Mouse (Mus musculus) MEL (cell line): ENCODE results near the gene B4galnt3. TPM values are rescaled to one million over a fixed set of nuclear protein-coding genes. Genes with fewer than 3 reads are reported as not detected.

ENCODE experiments used
- DNase-seq: peaks from one replicate; pipeline ENCODE4 v3.0.0; 2011; ENCODE audit warnings: low read depth, low spot score
- H3K27ac ChIP-seq: 2 replicates; pipeline ENCODE4 v1.5.1; 2012; ENCODE audit warnings: low read depth, mild to moderate bottlenecking, control low read depth, low read length, moderate library complexity; ENCODE audit not compliant: control insufficient read depth
- H3K27me3 ChIP-seq, 2 experiments: fragments of 150-350 bp in 1 of 2; sonication (generic) in 1 of 2; 2 replicates each; pipeline ENCODE4 v1.6.1; 2012; ENCODE audit warnings: low read length in 2 of 2, mild to moderate bottlenecking in 2 of 2, improper control_type of control experiment in 1 of 2, moderate library complexity in 1 of 2; ENCODE audit not compliant: insufficient read depth in 2 of 2, control insufficient read depth in 1 of 2
- H3K36me3 ChIP-seq, 2 experiments: 2 replicates each; pipeline ENCODE4 v1.6.1; 2012 to 2014; ENCODE audit warnings: low read length in 2 of 2, improper control_type of control experiment in 1 of 2, inconsistent platforms in 1 of 2, mild to moderate bottlenecking in 1 of 2; ENCODE audit not compliant: insufficient read depth in 2 of 2, control insufficient read depth in 1 of 2
- H3K4me1 ChIP-seq, 2 experiments: fragments of 150-350 bp in 1 of 2; sonication (generic) in 1 of 2; 2 replicates each; pipeline ENCODE4 v1.6.1; 2012; ENCODE audit warnings: low read length in 2 of 2, improper control_type of control experiment in 1 of 2, mild to moderate bottlenecking in 1 of 2; ENCODE audit not compliant: insufficient read depth in 2 of 2, control insufficient read depth in 1 of 2
- H3K4me3 ChIP-seq, 2 experiments: fragments of 150-350 bp in 1 of 2; sonication (generic) in 1 of 2; 2 replicates each; pipeline ENCODE4 v1.5.1; 2012; ENCODE audit warnings: low read depth in 2 of 2, low read length in 2 of 2, mild to moderate bottlenecking in 2 of 2, moderate library complexity in 2 of 2, control low read depth in 1 of 2, improper control_type of control experiment in 1 of 2; ENCODE audit not compliant: control insufficient read depth in 1 of 2, insufficient read depth in 1 of 2
- H3K79me2 ChIP-seq: 2 replicates; pipeline ENCODE4 v1.6.1; 2012; ENCODE audit warnings: mild to moderate bottlenecking, low read length, moderate library complexity; ENCODE audit not compliant: control insufficient read depth, poor library complexity, insufficient read depth
- H3K9ac ChIP-seq: 2 replicates; pipeline ENCODE4 v1.6.1; 2012; ENCODE audit warnings: low read depth, mild to moderate bottlenecking, control low read depth, low read length, moderate library complexity; ENCODE audit not compliant: control insufficient read depth, poor library complexity, severe bottlenecking
- H3K9me3 ChIP-seq: fragments of 150-350 bp; sonication (generic); replicated peaks from 2 replicates; pipeline ENCODE4 v1.6.1; 2012; ENCODE audit warnings: mild to moderate bottlenecking, low read length, improper control_type of control experiment, moderate library complexity; ENCODE audit not compliant: insufficient read depth
- CHD1 ChIP-seq: IDR thresholded peaks from 2 replicates; pipeline ENCODE4 v1.6.1; 2012; ENCODE audit warnings: low read depth, mild to moderate bottlenecking, inconsistent platforms, low read length, improper control_type of control experiment
- CHD2 ChIP-seq: IDR thresholded peaks from 2 replicates; pipeline ENCODE4 v1.6.1; 2011; ENCODE audit warnings: low read length, improper control_type of control experiment
- CTCF ChIP-seq, 3 experiments: IDR thresholded peaks in 2 of 3; conservative IDR thresholded peaks in 1 of 3; 2 replicates each; pipeline ENCODE4 v1.5.1; 2011 to 2012; ENCODE audit warnings: low read length in 3 of 3, low read depth in 2 of 3, mild to moderate bottlenecking in 2 of 3, improper control_type of control experiment in 1 of 3, inconsistent platforms in 1 of 3, mixed read lengths in 1 of 3, moderate library complexity in 1 of 3; ENCODE audit not compliant: control insufficient read depth in 1 of 3, insufficient read depth in 1 of 3, poor library complexity in 1 of 3, severe bottlenecking in 1 of 3
- E2F4 ChIP-seq: IDR thresholded peaks from 2 replicates; pipeline ENCODE4 v1.6.1; 2011; ENCODE audit warnings: low read depth, low read length, improper control_type of control experiment, borderline replicate concordance
- ETS1 ChIP-seq: IDR thresholded peaks from 2 replicates; pipeline ENCODE4 v1.6.1; 2012; ENCODE audit warnings: low read depth, mild to moderate bottlenecking, inconsistent platforms, low read length, improper control_type of control experiment, moderate library complexity
- GATA1 ChIP-seq: IDR thresholded peaks from 2 replicates; pipeline ENCODE4 v1.6.1; 2011; ENCODE audit warnings: low read depth, low read length, improper control_type of control experiment
- KAT2A ChIP-seq: conservative IDR thresholded peaks from 2 replicates; pipeline ENCODE4 v1.6.1; 2012; ENCODE audit warnings: low read depth, low read length, improper control_type of control experiment, inconsistent platforms
- MAZ ChIP-seq: IDR thresholded peaks from 2 replicates; pipeline ENCODE4 v1.6.1; 2012; ENCODE audit warnings: low read depth, mild to moderate bottlenecking, inconsistent platforms, low read length, improper control_type of control experiment
- MEF2A ChIP-seq: IDR thresholded peaks from 2 replicates; pipeline ENCODE4 v1.6.1; 2014; ENCODE audit warnings: low read depth, mild to moderate bottlenecking, inconsistent platforms, low read length, improper control_type of control experiment; ENCODE audit not compliant: poor library complexity, insufficient replicate concordance, severe bottlenecking; ENCODE audit errors: extremely low read depth
- MXI1 ChIP-seq: IDR thresholded peaks from 2 replicates; pipeline ENCODE4 v1.6.1; 2011; ENCODE audit warnings: mild to moderate bottlenecking, low read depth, low read length, improper control_type of control experiment
- MYC ChIP-seq: IDR thresholded peaks from 2 replicates; pipeline ENCODE4 v1.6.1; 2011; ENCODE audit warnings: low read depth, mild to moderate bottlenecking, low read length, improper control_type of control experiment, moderate library complexity
- NRF1 ChIP-seq: IDR thresholded peaks from 2 replicates; pipeline ENCODE4 v1.6.1; 2014; ENCODE audit warnings: low read depth, mild to moderate bottlenecking, inconsistent platforms, low read length, improper control_type of control experiment, moderate library complexity; ENCODE audit not compliant: poor library complexity, insufficient read depth, severe bottlenecking
- POLR2A ChIP-seq, 2 experiments: IDR thresholded peaks; 2 replicates each; pipeline ENCODE4 v1.6.1; 2011 to 2012; ENCODE audit warnings: low read length in 2 of 2, mild to moderate bottlenecking in 2 of 2, control low read depth in 1 of 2, improper control_type of control experiment in 1 of 2, low read depth in 1 of 2, moderate library complexity in 1 of 2; ENCODE audit not compliant: control insufficient read depth in 1 of 2, insufficient read depth in 1 of 2, poor library complexity in 1 of 2
- POLR2AphosphoS2 ChIP-seq: IDR thresholded peaks from 2 replicates; pipeline ENCODE4 v1.6.1; 2011; ENCODE audit warnings: low read length, improper control_type of control experiment
- POLR2AphosphoS5 ChIP-seq: IDR thresholded peaks from 2 replicates; pipeline ENCODE4 v1.6.1; 2012; ENCODE audit warnings: low read depth, borderline replicate concordance, mild to moderate bottlenecking, inconsistent platforms, low read length, moderate library complexity, mixed read lengths
- RCOR1 ChIP-seq: IDR thresholded peaks from 2 replicates; pipeline ENCODE4 v1.6.1; 2012; ENCODE audit warnings: low read depth, mild to moderate bottlenecking, inconsistent platforms, low read length, improper control_type of control experiment
- SIN3A ChIP-seq: IDR thresholded peaks from 2 replicates; pipeline ENCODE4 v1.6.1; 2012; ENCODE audit warnings: low read length, improper control_type of control experiment, inconsistent platforms
- SMC3 ChIP-seq: IDR thresholded peaks from 2 replicates; pipeline ENCODE4 v1.6.1; 2011; ENCODE audit warnings: low read depth, low read length, improper control_type of control experiment
- TCF12 ChIP-seq: IDR thresholded peaks from 2 replicates; pipeline ENCODE4 v1.6.1; 2014; ENCODE audit warnings: low read depth, mild to moderate bottlenecking, inconsistent platforms, low read length, improper control_type of control experiment, moderate library complexity
- ZC3H11A ChIP-seq: IDR thresholded peaks from 2 replicates; pipeline ENCODE4 v1.6.1; 2012; ENCODE audit warnings: low read depth, mild to moderate bottlenecking, inconsistent platforms, low read length, improper control_type of control experiment
- ZNF384 ChIP-seq: IDR thresholded peaks from 2 replicates; pipeline ENCODE4 v1.6.1; 2012; ENCODE audit warnings: low read depth, mild to moderate bottlenecking, inconsistent platforms, low read length, improper control_type of control experiment
- polyA plus RNA-seq, 2 experiments: library from polyadenylated mRNA; stranded (reverse) in 1 of 2; unstranded in 1 of 2; fragments of >175 nt in 1 of 2; fragments of >200 nt in 1 of 2; gene quantifications; 2 replicates each; pipeline versions ENCODE4 v1.2.1 to v1.2.4; 2012; ENCODE audit warnings: low replicate concordance in 2 of 2, low read depth in 1 of 2; ENCODE audit not compliant: insufficient read length in 2 of 2, insufficient read depth in 1 of 2, missing spikeins in 1 of 2
- total RNA-seq: library from RNA; depleted of rRNA; stranded (reverse); fragments of 300-350 nt; gene quantifications from 2 replicates; pipeline ENCODE4 v1.2.3, GENCODE M21; 2012

B4galnt3 gene
- total and polyA plus RNA-seq, 3 experiments: 1.3 to 1.5 TPM; not detected in 1

GRCm38 (mm10) chr6:120275301-120275700 lies 19.1 kb downstream of the B4galnt3 start:
- Histone ChIP-seq H3K27me3 (peaks cover 17 to 18% of the 10 kb centered on the region in 2 experiments), H3K27ac (no peak overlapping the region), H3K4me3 (no peak overlapping the region), H3K9me3 (no peaks in the 10 kb centered on the region), H3K36me3 (no peaks in the 10 kb centered on the region), H3K9ac (no peak overlapping the region), H3K4me1 (no peaks in the 10 kb centered on the region), H3K79me2 (no peaks in the 10 kb centered on the region)
- no peak for DNase-seq
- no peak for TF ChIP-seq NRF1
- no peak for TF ChIP-seq ZC3H11A
- TF ChIP-seq CHD2: no peak
- TF ChIP-seq CTCF (IDR thresholded peaks at IDR 0.05 in 2 of 3, conservative IDR thresholded peaks at IDR 0.05 in 1 of 3; ENCODE audit: control insufficient read depth in 1 of 3, insufficient read depth in 1 of 3, low read depth in 2 of 3, low read length in 3 of 3, poor library complexity in 1 of 3, severe bottlenecking in 1 of 3): no peak
- no peak for TF ChIP-seq POLR2AphosphoS5
- no peak for TF ChIP-seq TCF12
- no peak for TF ChIP-seq SIN3A
- TF ChIP-seq E2F4: no peak
- TF ChIP-seq CHD1: no peak
- TF ChIP-seq KAT2A: no peak
- TF ChIP-seq MXI1: no peak
- TF ChIP-seq MEF2A: no peak
- no peak for TF ChIP-seq ETS1
- TF ChIP-seq GATA1: no peak
- TF ChIP-seq MYC: no peak
- no peak for TF ChIP-seq POLR2AphosphoS2
- TF ChIP-seq ZNF384: no peak

- H3K27me3 ChIP-seq: peaks cover 17 to 21% of the 10 kb centered on the region in 2 experiments
- H3K36me3 ChIP-seq: no peaks in the 10 kb centered on the region
- H3K79me2 ChIP-seq: no peaks in the 10 kb centered on the region
- no peak for DNase-seq
- no peaks in the 10 kb centered on the region for H3K9me3 ChIP-seq
- TF ChIP-seq POLR2A (IDR thresholded peaks at IDR 0.05; ENCODE audit: control insufficient read depth in 1 of 2, insufficient read depth in 1 of 2, low read depth in 1 of 2, low read length in 2 of 2, poor library complexity in 1 of 2) (no peak), MAZ (no peak), ZC3H11A (no peak), RCOR1 (no peak), SMC3 (no peak)
- H3K9ac ChIP-seq: no peak overlapping the region
- H3K27ac ChIP-seq: no peak overlapping the region
- H3K4me1 ChIP-seq: no peaks in the 10 kb centered on the region
- no peak overlapping the region for H3K4me3 ChIP-seq
Measured at GRCm38 (mm10) chr6:120274887-120275286, 19.5 kb downstream of the B4galnt3 start.
